Mouse (Mus musculus) spleen, embryonic (tissue): ENCODE results near the gene Znrf1.

Experiments used
- CTCF ChIA-PET: fragments of 350-600 bp; sonication (Branson Sonifier 250); formaldehyde crosslinking; loops from one replicate; lab custom pipeline; 2022; lab: Charles Lee

Znrf1 gene

GRCm38 (mm10) chr8:111566326-111566725 is 30.4 kb downstream of the Znrf1 start:
- CTCF ChIA-PET: interaction anchor here (1.0 kb wide), 1 partner anchor 29 kb away, joined by 3 read pairs; no protein-coding TSS in a partner anchor

GRCm38 (mm10) chr8:111567571-111567970 is 31.7 kb downstream of the Znrf1 start:
- CTCF ChIA-PET: no interaction called here

GRCm38 (mm10) chr8:111568029-111568428 is 32.1 kb downstream of the Znrf1 start:
- CTCF ChIA-PET: no interaction called here

DNA sequence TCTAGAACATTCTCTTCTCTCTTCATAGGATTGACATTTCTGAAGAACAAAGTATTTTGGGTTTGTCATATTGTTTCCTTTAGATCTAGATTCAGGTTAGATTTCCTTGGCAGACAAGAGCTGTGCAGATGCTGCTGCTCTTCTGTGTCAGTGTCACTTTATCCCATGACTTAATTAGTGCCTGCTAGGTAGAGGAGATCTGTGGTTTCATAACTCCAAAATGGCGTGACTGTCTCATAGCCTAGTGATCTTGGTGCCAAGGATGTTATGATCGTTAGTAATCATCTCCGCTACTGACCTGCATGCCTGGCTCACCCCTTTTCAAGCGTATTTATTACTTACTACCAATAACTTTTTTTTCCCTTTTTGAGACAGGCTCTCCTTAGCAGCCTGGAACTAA is 34.0 kb downstream of the Znrf1 start:
- CTCF ChIA-PET: interaction anchor here (0.5 kb wide), 1 partner anchor 369 kb away, joined by 3 read pairs; no protein-coding TSS in a partner anchor

GRCm38 (mm10) chr8:111570432-111570831 is 34.5 kb downstream of the Znrf1 start:
- CTCF ChIA-PET: interaction anchor here (0.5 kb wide), 1 partner anchor 368 kb away, joined by 3 read pairs; no protein-coding TSS in a partner anchor

- CTCF ChIA-PET: interaction anchor here (1.0 kb wide), 1 partner anchor 21 kb away, joined by 3 read pairs; no protein-coding TSS in a partner anchor
Observed at GRCm38 (mm10) chr8:111571661-111572060, 35.8 kb downstream of the Znrf1 start.

- CTCF ChIA-PET: interaction anchor here (1.0 kb wide), 1 partner anchor 22 kb away, joined by 3 read pairs; no protein-coding TSS in a partner anchor
Observed at GRCm38 (mm10) chr8:111572431-111572830, 36.5 kb downstream of the Znrf1 start.

- CTCF ChIA-PET: no interaction called here
Observed at GRCm38 (mm10) chr8:111573583-111573982, 37.7 kb downstream of the Znrf1 start.

DNA sequence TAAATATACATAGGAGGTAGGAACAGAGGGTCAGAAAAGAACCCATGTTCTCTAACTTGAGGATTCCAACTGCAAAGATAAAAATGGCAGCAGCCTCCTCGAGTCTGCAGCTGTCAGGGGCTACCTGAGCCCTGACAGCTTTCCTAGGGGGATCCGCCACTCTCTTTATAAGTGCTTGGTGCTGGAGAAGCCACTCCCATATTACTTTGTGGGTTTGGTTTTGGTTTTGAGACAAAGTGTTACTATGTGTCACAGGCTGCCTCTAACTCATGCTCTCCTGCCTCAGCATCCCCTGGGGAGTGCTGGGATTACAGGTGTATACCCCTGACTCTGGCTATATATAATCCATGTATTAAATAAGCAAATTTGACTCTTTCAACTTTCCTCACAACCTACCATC is 38.1 kb downstream of the Znrf1 start:
- CTCF ChIA-PET: no interaction called here

GRCm38 (mm10) chr8:111575492-111575891 is 39.6 kb downstream of the Znrf1 start:
- CTCF ChIA-PET: no interaction called here

DNA sequence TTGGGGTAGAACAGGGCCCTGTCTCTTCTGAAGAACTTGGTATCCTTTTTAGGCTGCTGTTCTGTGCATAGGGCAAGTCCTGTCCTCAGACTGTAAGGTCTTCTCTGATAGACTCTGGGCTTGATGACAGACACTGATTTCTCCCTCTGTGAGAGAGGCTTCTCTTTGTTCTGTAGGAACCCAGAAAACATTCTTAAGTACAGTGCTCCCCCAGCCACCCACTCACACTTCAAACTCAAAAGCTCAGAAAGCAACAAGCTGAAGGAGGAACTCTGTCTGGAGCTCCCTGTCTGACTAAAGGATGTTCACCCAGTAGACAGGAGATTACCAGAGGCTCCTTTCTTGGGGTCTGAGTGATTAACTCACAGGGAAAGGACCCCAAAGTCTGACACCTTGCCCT is 40.6 kb downstream of the Znrf1 start:
- CTCF ChIA-PET: no interaction called here

- CTCF ChIA-PET: no interaction called here
Observed at GRCm38 (mm10) chr8:111577880-111578533, 42.1 kb downstream of the Znrf1 start.

DNA sequence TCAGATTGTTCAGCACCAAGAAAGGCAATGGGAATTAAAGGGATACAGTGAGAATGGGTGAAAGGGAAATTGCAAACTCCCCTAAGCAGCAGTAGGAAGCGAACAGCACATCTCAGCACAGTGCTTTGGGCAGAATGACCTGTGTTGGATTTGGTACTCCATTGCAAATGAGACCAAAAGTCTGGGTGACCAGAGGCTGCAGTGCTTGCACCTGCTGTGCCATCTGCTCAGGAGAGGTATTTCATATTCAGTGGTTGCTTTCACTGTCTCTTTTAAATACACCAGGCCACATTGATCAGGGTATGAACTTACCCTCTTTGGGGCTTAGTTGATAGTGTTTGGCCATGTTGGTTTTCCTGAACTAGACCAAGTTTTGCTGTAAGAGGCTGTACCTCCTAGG is 43.4 kb downstream of the Znrf1 start:
- CTCF ChIA-PET: no interaction called here

DNA sequence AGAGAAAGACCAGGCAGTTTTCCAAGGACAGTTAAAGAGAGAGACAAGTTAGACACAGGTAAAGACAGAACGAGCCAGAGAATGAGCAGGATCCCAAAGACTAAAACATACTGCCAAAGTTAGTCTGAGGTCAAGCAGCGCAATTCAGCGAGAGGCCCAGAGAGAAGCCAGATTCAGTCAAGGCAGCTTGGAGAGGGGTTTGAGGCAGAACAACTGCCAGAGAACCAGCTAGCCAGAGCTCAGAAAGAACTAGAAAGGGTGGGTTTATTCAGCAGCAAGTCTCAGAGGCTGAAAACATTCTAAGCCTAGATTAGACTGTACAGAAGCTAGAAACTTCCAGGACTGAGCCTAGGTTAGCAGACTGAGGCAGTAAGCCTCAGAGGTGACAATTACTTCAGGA is 44.4 kb downstream of the Znrf1 start:
- CTCF ChIA-PET: no interaction called here

DNA sequence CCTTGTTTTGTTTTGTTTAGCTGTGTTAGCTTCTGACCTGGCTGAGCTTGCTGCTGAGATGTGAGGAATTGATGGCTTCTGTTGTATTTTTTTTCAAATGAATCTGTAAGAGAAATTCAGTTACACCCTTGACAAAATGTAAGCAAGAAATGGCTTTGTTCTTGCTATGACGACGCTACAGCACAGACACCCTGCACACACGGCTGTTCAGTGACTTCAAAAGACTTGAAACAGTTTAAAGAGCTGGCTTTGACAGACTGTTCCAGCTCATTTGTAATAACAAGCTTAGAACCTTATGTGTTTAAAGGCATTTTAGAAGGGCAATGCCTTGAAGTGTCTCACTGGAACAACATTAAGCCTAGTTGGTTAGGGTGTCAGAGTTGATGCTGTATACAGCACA is 46.5 kb downstream of the Znrf1 start:
- CTCF ChIA-PET: no interaction called here

GRCm38 (mm10) chr8:111584946-111585345 is 49.0 kb downstream of the Znrf1 start:
- CTCF ChIA-PET: no interaction called here

DNA sequence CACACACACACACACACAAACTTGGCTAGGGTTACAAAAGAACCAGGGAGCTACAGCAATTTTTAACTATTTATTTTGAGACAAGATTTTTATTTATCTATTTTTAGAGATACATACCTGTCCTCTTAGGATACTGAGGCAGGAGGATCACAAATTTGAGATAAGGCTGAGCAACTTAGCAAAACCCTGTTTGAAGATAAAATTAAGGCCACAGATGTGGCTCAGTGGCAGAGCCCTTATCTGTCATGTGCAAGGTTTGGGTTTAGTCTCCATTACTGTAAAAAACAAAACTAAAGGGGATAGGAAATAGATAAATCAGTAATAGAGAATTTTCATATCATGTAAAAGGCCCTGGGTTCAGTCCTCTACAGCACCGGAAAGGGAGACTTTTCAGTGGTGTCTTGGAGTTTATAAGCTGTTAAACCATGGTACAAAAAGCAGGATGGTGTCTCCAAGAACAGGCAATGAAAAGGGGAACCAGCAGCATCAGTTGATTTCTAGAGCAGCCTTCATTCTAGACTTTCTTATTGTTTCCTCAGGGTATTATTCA is 51.7 kb downstream of the Znrf1 start:
- CTCF ChIA-PET: interaction anchor here (0.6 kb wide), 1 partner anchor 14 kb away, joined by 4 read pairs; no protein-coding TSS in a partner anchor

DNA sequence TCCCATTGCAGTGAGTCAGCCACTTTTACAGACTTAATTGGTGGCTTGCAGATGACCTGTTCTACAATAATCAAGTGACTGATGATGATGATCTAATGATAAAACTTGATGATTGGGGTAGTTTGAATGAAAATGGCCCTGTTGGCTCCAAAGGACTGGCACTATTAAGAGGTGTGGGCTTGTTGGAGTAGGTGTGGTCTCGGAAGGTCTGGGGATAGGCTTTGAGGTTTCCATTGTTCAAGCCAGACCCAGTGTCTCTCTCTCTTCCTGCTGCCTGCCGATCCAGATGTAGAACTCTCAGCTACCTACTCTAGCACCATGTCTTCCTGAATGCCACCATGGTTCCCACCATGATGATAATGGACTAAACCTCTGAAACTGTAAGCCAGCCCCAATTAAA is 52.4 kb downstream of the Znrf1 start:
- CTCF ChIA-PET: no interaction called here

DNA sequence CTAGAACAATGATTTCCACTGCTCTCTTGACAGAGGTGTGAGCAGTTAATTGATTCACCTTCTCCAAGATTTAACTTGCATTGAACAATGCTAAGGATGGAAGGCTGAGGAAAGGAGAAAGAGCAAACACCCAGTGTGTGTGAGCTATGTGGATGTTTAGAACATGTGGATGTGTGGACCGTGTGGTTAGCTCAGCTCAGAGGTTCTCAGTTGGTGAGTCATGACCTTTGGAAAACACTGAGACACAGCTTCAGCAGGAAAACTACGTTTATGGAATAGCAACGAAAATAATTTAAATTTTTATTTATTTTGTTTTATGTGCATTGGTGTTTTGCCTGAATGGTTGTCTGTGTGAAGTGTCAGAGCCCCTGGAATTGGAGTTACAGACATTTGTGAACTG is 54.3 kb downstream of the Znrf1 start:
- CTCF ChIA-PET: no interaction called here

DNA sequence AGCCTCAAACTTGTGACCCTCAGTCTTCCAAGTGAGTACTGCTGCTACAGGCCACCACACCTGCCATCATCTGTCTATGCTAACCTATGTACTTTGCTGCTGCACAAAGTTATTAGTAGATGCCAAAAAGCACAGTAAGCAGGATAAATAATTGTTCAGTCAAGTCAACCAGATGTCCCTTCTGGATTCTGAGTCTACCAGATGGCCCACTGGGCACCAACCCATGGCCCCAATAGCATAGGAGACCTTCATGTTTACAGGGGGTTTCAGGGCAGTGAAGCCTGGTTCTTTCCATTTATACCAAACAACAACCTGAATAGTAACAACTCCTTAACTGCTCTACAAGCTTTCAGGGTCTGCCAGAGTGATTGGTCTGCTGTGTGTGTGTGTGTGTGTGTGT is 55.3 kb downstream of the Znrf1 start:
- CTCF ChIA-PET: no interaction called here

DNA sequence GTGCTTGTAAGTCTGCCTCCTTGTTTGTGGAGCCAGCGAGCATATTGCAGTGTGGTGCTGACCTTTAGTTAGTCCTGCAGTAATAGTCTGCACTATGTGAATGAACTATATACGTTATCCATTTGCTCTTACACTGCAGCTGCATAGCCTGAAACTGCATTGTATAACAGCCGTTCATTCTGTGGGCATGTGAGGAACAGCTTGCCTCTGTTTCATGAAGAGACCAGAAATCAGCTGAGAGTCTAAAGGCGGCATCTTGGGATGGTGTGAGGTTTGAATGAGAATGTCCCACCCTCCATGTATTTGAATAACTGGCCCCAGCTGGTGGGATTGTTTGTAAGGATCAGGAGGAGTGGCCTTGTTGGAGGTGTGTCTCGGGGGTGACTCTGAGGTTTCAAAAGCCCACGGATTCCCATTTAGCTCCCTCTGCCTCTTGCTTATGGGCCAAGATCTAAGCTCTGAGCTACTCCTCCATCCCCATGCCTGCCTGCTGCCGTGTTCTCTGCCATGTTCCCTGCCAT is 56.6 kb downstream of the Znrf1 start:
- CTCF ChIA-PET: interaction anchor here (0.7 kb wide), 1 partner anchor 24 kb away, joined by 3 read pairs; no protein-coding TSS in a partner anchor

GRCm38 (mm10) chr8:111594044-111594840 is 58.3 kb downstream of the Znrf1 start:
- CTCF ChIA-PET: interaction anchor here (0.6 kb wide), 1 partner anchor 31 kb away, joined by 20 read pairs; no protein-coding TSS in a partner anchor
